Mouse (Mus musculus) adrenal gland, postnatal 14 days (tissue): ENCODE results near the gene Wasf2. TPM values are rescaled to one million over a fixed set of nuclear protein-coding genes. Genes with fewer than 3 reads are reported as not detected.
"Not testable (repeated sequence)": the region's sequence is repeated elsewhere in the genome, so short reads cannot be mapped to it uniquely, and the experiment has no call there.

Source experiments
- DNase-seq: peaks from one replicate; pipeline ENCODE4 v3.0.0; 2021; ENCODE audit warnings: mixed read lengths
- total RNA-seq: library from RNA; stranded (reverse); gene quantifications from 2 replicates; pipeline ENCODE4 v1.2.3, GENCODE M21; 2021

Gene Wasf2
- total RNA-seq, 1 experiment from 2014 or later: 117 TPM

DNA sequence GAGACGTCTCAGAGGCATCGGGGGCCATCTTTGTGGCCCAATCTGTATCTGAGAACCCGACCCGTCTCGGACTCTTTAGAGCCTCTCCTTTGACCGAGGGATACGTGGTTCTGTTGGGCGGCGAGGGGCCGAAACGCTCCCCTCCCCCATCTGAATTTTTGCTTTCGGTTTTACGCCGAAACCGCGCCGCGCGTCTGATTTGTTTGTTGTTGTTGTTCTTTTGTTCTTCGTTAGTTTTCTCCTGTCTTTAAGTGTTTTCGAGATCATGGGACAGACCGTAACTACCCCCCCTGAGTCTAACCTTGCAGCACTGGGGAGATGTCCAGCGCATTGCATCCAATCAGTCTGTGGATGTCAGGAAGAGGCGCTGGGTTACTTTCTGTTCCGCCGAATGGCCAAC is 33.6 kb upstream of the Wasf2 start:
- not testable (repeated sequence) for DNase-seq

DNA sequence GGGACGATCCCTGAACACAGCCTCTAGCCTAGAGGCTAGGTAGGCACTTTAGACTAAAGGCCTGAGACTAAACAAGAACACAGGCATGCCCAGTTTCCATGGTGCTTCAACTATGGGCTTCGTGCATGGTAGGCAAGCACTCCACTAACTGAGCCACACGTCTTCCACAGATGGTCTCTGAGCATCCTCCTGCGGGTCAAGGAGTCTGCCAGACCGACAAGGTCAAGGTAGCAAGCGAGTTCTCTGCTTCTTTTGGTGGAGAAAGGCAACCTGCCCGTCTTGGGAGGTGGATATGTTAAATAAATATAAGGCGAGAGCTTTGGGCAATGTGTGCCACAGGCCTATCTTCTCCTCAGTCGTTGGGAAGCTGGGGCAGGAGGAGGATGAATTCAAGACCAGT is 28.6 kb upstream of the Wasf2 start:
- DNase-seq: peak; percentile 3

DNA sequence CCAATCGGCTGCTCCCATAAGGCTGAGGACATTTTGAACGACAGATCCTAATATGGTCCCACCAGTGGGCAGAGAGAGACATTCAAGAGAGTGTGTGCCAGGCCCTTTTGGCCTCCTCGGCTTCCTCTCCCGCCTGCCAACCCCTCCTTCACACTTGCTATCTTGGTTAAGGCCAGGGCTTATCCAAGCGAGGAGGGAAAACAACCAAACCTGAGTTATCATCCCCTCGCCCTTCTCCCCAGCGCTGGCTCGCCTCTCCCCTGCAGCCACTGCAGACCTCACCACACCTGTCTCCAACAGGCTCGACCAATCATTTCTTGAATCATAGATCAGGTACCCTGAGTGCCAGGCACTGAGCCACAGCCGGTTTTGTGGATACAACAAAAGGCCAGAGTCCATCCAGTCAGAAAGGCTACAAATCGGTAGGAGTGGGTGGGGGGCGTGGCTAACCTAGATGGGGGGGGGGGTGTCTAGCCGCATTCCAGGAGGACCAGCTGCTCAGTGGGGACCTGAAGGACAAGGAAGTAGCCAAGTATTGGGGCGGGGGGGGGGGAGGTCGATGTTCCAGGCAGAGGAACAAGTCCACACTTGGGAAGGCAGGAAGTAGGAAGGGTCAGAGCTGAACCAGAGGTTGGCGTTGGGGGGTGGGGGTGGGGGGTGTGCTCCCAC is 26.6 kb upstream of the Wasf2 start:
- DNase-seq: peak; percentile 4

DNA sequence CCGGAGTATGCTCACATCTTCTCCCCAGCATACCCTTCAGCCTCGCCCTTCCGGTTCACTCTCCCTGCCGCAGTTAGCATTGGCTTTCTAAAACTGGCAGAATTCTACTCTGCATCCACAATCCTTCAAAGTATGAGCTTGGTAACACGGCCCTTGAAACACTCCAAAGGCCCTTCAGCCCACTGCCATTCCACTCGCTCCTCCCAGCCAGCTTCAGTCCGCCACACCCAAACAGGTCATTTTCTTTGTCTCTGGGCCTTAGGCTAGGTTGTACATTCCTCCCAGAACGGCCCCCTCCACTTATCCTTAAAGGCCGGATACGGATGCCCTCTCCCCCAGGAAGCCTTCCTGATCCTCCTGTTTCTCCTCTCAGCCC is 26.1 kb upstream of the Wasf2 start:
- DNase-seq: peak; percentile 7

DNA sequence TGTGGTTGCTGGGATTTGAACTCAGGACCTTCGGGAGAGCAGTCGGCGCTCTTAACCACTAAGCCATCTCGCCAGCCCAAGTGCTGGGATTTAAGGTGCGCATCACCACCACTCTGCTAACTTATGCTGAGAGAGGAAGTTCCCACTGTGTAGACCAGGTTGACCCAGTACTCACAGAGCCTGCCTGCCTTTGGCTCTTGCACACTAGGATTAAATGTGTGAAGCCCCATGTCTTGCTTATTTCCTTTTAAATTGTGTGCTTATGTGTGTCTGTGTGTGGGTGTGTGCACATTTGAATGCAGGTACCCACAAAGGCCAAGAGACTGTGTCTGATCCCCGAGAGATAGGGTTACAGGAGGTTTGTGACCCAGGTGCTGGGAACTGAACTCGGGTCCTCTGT is 23.6 kb upstream of the Wasf2 start:
- no peak for DNase-seq

DNA sequence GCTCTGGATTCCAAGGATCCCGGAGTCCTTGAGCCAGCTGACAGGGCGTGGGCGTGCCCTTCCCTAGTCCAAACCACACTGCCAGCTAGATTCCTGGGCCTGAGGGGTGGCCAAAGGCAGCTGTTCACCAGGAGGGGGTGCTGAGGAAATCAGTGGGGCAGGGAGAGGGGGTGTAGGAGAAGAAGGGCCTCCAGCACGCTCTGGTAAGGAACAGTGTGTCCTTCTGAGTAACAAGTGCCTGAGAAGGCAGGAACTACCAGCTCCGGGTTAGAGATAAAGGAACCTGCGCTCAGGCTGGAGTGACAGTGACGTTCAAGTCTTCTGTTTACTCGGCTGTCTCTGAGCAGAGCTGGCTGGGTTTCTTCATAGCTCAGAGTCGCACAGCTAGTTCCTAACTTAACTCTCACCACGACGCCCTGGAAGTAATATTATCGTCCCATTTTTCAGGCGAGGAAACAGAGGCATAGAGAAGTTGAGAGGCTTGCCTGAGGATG is 22.5 kb upstream of the Wasf2 start:
- peak; percentile 71 for DNase-seq

DNA sequence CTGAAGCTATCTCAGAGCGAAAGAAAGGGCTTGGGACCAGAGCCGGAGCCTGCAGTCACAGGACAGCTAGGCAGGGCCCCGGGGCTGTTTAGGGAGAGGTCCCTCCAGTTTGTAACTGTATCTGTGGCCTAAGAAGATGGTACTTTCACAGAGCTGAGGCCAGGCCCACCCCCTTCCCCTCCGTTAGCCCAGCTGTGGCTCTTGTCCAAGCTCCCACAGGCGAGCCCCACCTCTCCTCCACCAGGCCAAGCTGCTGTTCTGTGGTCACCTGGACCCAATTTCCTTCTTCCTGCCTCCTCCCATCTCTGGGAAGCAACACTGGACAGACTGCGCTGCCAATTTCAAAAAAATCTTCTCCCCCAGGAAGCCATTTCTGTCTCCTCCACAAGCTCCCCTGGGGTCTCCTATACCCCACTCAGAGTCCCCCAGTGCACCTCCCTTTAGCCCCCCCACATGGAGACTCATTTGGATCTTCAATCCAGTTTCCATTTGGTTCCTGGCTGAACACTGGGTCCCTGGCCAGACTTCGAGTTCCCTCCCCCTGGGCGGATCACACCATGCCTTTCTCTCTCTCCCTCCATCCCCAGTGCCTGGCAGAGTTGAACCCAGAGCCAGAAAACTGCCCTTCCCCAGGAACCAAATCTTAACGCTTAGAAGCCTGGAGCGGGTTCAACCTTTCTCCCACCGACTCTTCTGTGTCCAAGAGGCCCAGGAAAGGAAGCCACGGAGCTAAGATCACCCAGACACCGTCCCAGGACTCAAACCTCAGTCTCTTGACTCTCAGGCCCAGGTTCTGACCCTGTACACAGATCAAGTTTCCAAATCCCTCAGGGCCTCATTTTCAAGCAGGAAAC is 21.6 kb upstream of the Wasf2 start:
- DNase-seq: no peak

DNA sequence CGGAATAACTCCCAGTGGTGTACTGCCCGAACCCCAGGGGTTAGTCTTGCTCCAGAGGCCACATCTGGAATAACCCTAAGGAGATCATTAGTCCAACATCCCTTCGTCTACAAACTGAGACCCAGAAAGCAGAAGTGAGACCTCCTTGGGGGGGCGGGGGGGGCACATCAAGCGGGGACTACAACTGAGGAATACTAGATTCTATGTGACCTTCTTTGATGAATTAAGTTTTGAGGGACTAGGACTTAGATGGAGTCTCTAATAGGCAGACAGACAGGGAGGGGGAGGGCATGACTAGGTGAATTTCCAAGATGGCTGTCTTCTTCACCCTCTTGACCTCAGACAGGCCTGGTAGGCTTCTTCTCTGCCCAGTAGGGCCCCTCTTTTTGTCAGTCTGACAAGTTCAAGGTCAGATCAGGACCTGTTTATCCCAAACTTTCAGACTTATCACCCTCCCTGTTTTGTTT is 20.9 kb upstream of the Wasf2 start:
- no peak for DNase-seq

DNA sequence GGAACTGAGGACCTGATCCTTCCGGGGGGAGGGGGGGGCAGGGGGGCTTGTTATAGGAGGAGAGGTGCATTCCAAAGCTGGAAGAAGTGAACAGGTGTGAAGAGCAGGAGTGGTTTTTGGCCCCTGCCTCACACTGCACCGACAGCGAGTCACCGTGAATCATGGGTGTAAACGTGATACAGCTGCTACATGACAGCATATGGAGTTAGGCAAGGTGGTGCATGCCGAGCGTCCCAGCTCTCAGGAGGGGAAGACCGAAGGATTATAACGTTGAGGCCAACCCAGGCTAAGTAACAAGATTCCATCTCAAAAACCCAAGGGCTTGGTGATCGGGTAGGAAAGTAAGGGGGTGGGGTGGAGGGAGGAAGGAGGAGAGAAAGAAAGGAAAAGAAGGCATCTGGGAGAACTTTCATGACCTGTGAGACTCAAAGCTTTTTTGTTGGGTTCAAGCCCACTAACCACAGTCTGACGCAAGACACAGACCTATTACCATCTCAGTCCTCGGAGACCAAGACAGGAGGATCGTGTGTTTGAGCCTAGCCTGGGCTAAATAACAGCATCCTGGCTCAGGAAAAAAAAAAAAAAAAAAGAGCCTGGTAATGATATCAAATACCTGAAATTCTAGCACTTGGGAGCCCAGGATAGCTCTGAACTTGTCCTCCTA is 18.0 kb upstream of the Wasf2 start:
- DNase-seq: no peak

DNA sequence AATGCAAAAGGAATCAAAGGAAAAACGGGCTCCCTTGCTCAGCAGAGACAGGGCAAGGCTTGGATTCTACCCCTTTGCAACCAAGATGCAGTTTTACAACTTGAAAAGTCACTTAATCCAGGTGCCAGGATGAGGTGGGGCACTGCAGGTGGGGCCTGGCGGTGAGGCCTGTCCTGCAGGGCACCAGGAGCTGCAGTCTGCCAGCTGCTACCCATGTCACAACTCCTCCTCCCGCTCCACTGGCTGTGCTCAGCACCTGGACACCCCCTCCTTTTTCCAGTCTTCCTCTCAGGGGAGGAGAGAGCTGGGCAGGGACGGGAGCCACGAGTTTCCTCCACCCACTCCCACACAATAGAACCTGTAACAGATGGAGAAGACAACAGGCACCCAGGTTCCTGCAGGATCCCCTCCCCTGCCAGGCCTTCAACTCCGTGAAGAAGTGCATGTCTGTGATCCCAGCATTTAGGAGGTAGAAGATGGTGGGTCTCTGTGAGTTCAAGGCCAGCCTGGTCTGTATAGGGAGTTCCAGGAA is 16.9 kb upstream of the Wasf2 start:
- no peak for DNase-seq

DNA sequence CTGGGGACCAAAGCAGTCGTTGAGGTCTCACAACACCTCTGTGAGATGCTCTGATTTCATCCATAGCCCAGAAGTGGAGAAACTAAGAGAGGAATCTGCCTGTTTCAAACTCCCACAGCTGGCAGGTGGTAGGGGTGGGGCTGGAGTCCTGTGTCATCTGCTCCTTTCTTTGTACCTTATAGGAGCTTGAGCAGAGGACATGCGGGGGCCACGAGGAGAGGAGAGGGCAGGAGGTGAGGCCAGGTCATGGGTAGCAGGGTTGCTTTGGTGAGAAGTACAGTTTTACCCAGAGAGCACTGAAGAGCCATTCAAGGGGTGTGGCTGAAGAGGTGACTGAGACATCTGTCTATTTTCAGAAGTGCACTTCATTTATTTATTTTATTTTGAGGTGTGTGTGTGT is 15.5 kb upstream of the Wasf2 start:
- no peak for DNase-seq

DNA sequence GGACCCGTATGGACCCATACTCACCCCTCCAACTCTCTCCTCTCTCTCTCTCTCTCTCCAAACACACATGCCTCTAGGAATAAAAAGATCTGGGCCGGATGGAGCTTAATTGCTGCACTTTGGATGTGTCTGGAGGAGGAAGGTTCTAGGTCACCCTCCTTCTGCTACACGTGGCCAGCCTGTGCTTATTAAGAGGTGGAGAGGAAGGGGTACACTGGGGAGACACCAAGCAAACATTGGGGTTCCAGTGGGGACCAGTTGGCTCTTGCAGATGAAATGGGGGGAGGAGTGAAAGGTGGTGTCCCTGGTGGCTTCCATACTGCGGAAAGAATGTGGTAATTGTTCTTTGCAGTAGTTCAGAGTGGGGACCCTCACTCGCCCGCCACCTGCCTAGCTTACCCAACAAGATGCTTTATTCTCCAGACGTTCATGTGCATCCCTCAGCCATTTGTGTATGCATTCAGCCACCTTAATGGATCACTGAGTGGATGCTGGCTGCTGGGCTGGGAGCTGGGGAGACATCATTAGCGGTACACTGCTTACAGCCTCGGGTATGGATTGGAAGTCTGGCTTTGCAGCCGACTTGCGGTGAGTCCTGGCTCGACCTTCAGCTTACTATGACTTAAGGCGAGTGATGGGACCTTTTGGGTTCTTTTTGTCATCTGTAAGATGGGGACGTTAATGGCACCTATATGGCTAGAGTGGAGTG is 14.4 kb upstream of the Wasf2 start:
- DNase-seq: no peak

DNA sequence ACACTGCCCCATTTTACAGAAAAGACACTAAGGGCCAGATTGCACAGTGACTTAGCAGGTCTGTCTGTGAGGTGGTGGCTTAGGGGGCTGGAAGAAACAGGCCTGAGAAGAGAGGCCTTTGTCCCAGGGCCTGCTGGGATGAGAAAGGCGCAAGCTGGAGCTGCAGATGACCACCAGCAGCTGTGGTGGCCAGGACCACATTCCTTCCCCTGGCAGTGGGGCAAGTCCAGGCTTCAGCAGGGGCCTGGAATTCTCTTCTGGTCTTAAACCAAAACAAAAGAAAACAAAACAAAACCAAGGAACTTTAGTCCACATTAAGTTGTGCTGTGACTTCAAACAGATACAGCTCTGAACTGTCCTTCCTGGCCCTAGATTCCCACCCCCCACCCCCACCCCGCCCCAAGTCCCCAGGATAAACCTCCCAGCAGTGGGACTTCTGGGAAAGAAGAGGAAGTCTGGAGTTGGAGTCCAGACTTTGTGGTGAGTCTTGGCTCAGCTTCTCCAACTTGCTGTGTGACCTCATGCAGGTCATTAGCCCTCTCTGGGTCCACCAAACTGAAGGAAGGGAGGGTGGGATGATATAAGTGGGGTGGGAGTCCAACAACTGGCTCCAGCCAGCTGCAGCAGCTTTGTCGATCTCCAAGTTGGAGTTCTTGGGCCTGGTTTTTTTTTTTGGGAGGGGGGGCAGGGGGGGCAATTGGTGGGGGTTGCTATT is 13.4 kb upstream of the Wasf2 start:
- DNase-seq: no peak

DNA sequence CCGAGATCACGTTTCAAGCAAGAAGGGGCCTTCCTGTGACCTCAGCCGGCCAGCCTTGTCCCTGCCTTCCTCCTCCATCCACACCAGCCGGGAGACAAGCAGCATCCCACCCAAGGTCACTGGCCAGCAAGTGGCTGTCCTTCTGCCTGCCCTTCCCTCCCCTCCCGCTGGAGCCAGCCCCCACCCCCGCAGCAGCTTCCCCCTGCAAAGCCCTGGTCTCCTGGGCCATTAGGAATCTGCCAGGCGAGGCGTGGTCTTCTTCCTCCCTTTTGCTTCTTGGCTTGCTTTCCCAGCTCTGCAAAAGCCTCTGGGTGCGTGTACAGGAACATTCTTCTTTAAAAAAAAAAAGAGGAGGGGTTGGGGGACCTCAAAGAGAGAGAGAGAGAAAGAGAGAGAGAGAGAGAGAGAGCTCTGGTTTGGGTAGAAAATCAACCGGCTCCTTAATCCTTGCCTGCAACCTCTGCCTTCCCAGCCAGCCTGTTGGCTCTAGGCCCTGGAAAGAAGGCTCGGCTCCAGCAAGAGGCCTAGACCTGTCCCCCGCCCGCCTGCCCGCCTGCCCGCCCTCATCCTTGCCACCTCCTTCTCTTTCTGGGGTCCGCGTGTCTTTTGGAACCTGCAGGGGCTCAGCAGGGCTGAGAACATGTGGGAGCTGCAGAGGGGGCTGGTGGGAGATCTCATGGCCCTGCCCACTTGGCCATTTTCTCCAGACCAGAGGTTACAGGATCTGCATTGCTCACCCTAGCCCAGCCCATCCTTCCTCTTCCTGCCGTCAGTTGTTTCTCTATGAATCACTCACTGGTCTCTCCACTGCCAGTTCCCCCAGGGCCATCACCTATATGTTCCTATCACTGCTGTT is 12.5 kb upstream of the Wasf2 start:
- DNase-seq: peak; percentile 86

DNA sequence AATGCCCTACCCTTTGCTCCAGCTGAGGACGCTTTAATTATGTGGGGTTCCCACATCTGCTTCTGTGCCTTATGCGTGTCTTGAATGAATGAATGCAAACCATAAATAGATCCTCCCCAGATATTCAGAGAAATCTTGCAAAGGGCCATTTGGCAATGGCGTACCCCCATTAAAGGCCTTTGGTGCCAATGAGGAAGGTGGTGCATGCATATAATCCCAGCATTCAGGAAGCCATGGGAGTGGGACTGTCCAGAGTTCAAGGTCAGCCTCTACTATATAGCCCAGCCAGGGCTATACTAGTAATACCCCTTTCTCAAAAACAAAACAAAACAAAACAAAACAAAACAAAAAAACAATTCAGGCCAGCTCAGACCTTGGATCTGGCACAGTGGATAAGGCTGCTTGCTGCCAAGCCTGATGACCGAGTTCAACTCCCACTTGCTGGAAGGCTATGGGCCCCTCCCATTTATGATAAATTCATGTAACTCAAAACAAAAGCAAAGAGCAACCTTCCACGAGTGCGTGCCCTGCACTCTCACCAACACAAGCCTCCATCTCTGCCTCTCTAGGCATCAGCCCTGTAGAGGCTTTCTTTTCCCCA is 11.4 kb upstream of the Wasf2 start:
- peak; percentile 42 for DNase-seq

DNA sequence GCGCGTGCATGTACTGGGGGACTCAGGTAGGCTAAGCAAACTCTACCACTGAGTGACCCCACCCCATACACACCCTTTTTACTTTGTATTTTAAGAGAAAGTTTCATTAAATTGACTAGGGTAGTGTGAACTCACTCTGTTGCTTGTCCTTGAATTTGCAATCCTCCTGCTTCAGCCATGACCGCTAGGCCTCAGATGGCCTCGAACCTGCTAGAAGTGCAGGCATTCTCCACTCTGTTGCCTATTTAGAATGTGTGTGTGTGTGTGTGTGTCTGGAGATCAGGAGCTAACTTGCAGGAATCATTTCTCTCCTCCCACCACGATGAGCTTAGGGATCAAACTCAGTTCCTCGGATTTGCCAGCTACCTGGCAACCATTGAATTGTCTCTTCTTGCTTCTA is 10.7 kb upstream of the Wasf2 start:
- no peak for DNase-seq

DNA sequence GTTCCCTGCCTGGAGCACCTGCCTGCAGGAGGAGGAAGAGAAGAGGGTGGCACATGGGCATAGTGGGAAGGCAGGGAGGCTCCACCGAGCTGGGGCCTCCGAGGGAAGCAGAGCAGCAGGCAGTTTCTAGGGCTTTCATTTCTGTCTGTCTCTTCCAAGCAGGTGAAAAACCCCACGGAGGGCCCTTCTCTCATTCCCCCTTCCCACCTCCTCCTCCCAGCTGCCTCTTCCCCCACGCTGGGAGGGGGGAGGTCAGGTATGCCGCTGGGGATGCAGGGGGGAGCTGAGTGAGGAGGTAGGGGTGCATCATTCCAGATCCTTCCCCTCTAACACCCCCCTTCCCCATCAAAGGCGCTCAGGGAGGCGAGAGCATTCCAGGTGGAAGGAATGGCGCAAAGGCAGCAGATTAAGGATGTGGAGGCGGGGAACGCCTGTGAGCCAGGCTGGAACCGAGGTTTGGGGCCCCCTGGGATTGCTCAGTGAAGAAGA is 9.4 kb upstream of the Wasf2 start:
- no peak for DNase-seq

DNA sequence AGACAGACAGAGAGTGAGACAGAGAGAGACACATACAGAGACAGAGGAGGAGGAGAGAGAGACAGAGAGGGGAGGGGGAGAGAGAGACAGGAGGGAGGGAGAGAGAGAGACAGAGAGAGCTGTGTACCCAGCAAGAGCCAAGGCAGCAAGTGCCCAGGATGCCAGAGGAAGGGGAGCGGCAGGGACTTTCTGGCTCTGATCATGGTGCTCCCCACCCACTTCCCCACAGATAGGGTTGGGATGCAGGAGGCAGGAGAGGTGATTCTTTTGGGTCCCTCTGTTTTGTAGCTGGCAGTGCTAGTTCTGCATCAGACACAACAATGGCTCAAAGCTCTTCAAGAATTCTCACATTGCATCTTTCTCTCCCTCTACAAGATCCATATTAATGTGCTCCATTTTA is 8.9 kb upstream of the Wasf2 start:
- no peak for DNase-seq

DNA sequence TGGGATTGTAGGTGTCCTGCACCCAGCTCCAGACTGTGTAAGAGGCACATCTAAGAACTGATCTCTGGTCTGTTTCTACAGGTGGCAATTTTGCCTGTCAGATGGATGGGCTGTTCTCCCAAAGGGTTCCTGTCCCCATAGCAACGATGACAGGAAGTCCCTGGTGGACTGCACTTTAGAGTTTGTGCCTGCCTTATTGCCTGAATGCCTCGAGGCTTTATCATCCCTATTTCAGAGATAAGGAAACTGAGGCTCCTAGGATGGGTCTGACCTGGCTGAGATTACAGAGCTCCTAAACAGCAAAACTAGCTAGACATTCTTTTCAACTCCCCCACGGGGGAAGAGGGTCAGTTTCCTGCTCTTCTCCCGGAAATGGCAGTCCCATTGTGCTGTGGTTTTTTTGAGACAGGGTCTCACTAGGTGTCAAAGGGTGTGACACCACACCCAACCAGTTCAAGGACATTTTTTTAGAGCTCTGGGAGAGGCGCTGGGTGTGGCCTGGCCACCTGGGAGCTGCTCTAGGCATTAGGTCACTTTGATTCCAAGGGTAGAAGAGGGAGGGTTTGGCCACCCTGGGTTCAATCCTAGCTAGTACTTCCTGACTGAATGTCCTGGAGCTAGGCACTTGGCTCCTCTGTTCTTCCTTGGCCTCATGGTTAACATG is 8.2 kb upstream of the Wasf2 start:
- DNase-seq: no peak
